Mouse (Mus musculus): ENCODE measurements around the gene Tjp2. TPM values are rescaled to one million over a fixed set of nuclear protein-coding genes. Genes with fewer than 3 reads are reported as not detected.
"Not testable (repeated sequence)": the region's sequence is repeated elsewhere in the genome, so short reads cannot be mapped to it uniquely, and the experiment has no call there.

Tjp2 gene
- polyA plus RNA-seq, 1 experiment from 2014 or later: 26.7 TPM

GRCm38 (mm10) chr19:24097666-24098455, 127.0 kb downstream of the Tjp2 start:
- WGBS: 87% methylated on average over 16 of the region's 16 CpGs
- no peaks in the 10 kb centered on the region for H3K27me3 ChIP-seq (ENCODE audit: insufficient read depth, poor library complexity, severe bottlenecking)
- peaks cover 92% of the 10 kb centered on the region for H3K36me3 ChIP-seq
- H3K4me1 ChIP-seq (replicated peaks): no peaks in the 10 kb centered on the region
- DNase-seq (ENCODE audit: low spot score): no peak
- H3K27ac ChIP-seq: no peak overlapping the region
- no peaks in the 10 kb centered on the region for H3K9me3 ChIP-seq
- H3K4me3 ChIP-seq: no peak overlapping the region

- not testable (repeated sequence) for DNase-seq (ENCODE audit: low spot score); H3K27me3 ChIP-seq (ENCODE audit: insufficient read depth, poor library complexity, severe bottlenecking); H3K4me1 ChIP-seq (replicated peaks); H3K27ac ChIP-seq; H3K4me3 ChIP-seq; H3K9me3 ChIP-seq
- 72% methylated on average over 8 of the region's 8 CpGs for WGBS
- H3K36me3 ChIP-seq: peaks cover 38% of the 10 kb centered on the region
These were observed 132.8 kb downstream of the Tjp2 start for GRCm38 (mm10) chr19:24092060-24092459.

GRCm38 (mm10) chr19:24090366-24090765, 134.5 kb downstream of the Tjp2 start:
- H3K36me3 ChIP-seq: peaks cover 21% of the 10 kb centered on the region
- 89% methylated on average over 2 of the region's 2 CpGs for WGBS
- no peak overlapping the region for H3K4me3 ChIP-seq
- no peaks in the 10 kb centered on the region for H3K27me3 ChIP-seq (ENCODE audit: insufficient read depth, poor library complexity, severe bottlenecking)
- no peaks in the 10 kb centered on the region for H3K4me1 ChIP-seq (replicated peaks)
- H3K9me3 ChIP-seq: no peaks in the 10 kb centered on the region
- no peak overlapping the region for H3K27ac ChIP-seq
- no peak for DNase-seq (ENCODE audit: low spot score)

- H3K9me3 ChIP-seq: no peaks in the 10 kb centered on the region
- H3K4me3 ChIP-seq: no peak overlapping the region
- H3K27me3 ChIP-seq (ENCODE audit: insufficient read depth, poor library complexity, severe bottlenecking): no peaks in the 10 kb centered on the region
- DNase-seq (ENCODE audit: low spot score): no peak
- H3K27ac ChIP-seq: no peak overlapping the region
- peaks cover 10% of the 10 kb centered on the region for H3K4me1 ChIP-seq (replicated peaks)
- 71% methylated on average over 2 of the region's 2 CpGs for WGBS
- no peaks in the 10 kb centered on the region for H3K36me3 ChIP-seq
These were observed 139.5 kb downstream of the Tjp2 start for GRCm38 (mm10) chr19:24085306-24085705.

- DNase-seq (ENCODE audit: low spot score): no peak
- no peaks in the 10 kb centered on the region for H3K36me3 ChIP-seq
- H3K9me3 ChIP-seq: no peaks in the 10 kb centered on the region
- peaks cover 10% of the 10 kb centered on the region for H3K4me1 ChIP-seq (replicated peaks)
- H3K27ac ChIP-seq: no peak overlapping the region; the same call in 1 of the 2 replicates
- no peaks in the 10 kb centered on the region for H3K27me3 ChIP-seq (ENCODE audit: insufficient read depth, poor library complexity, severe bottlenecking)
- WGBS: 42% methylated on average over 8 of the region's 8 CpGs
- no peak overlapping the region for H3K4me3 ChIP-seq
These were observed 144.3 kb downstream of the Tjp2 start for GRCm38 (mm10) chr19:24080417-24081080.

- H3K4me1 ChIP-seq (replicated peaks): peaks cover 10% of the 10 kb centered on the region
- no peaks in the 10 kb centered on the region for H3K36me3 ChIP-seq
- H3K9me3 ChIP-seq: peaks cover 8% of the 10 kb centered on the region; the same call in 1 of the 2 replicates
- no peak overlapping the region for H3K27ac ChIP-seq
- H3K4me3 ChIP-seq: no peak overlapping the region
- 95% methylated on average over 3 of the region's 3 CpGs for WGBS
- H3K27me3 ChIP-seq (ENCODE audit: insufficient read depth, poor library complexity, severe bottlenecking): no peaks in the 10 kb centered on the region
- no peak for DNase-seq (ENCODE audit: low spot score)
These were observed 147.2 kb downstream of the Tjp2 start for GRCm38 (mm10) chr19:24077658-24078057.

GRCm38 (mm10) chr19:24076536-24076935, 148.3 kb downstream of the Tjp2 start:
- H3K27ac ChIP-seq: no peak overlapping the region
- 91% methylated on average over 7 of the region's 7 CpGs for WGBS
- H3K4me3 ChIP-seq: no peak overlapping the region
- no peaks in the 10 kb centered on the region for H3K27me3 ChIP-seq (ENCODE audit: insufficient read depth, poor library complexity, severe bottlenecking)
- peaks cover 8% of the 10 kb centered on the region; the same call in 1 of the 2 replicates for H3K9me3 ChIP-seq
- no peak for DNase-seq (ENCODE audit: low spot score)
- H3K4me1 ChIP-seq (replicated peaks): peaks cover 10% of the 10 kb centered on the region
- no peaks in the 10 kb centered on the region for H3K36me3 ChIP-seq

GRCm38 (mm10) chr19:24075927-24076326, 148.9 kb downstream of the Tjp2 start:
- no peak overlapping the region for H3K4me3 ChIP-seq
- WGBS: 91% methylated on average over 8 of the region's 8 CpGs
- peaks cover 6% of the 10 kb centered on the region for H3K4me1 ChIP-seq (replicated peaks)
- no peak for DNase-seq (ENCODE audit: low spot score)
- no peaks in the 10 kb centered on the region for H3K36me3 ChIP-seq
- H3K27me3 ChIP-seq (ENCODE audit: insufficient read depth, poor library complexity, severe bottlenecking): no peaks in the 10 kb centered on the region
- H3K9me3 ChIP-seq: peaks cover 8% of the 10 kb centered on the region; the same call in 1 of the 2 replicates
- H3K27ac ChIP-seq: no peak overlapping the region

GRCm38 (mm10) chr19:24073155-24073554, 151.7 kb downstream of the Tjp2 start:
- WGBS: 51% methylated on average over 4 of the region's 4 CpGs

GRCm38 (mm10) chr19:24064348-24064895, 160.4 kb downstream of the Tjp2 start:
- no peaks in the 10 kb centered on the region for H3K27me3 ChIP-seq (ENCODE audit: insufficient read depth, poor library complexity, severe bottlenecking)
- H3K9me3 ChIP-seq: 0 out of 2 replicates have a peak, but pooled peaks cover 3% of the 10 kb centered on the region
- no peak overlapping the region for H3K27ac ChIP-seq
- no peaks in the 10 kb centered on the region for H3K36me3 ChIP-seq
- no peak for DNase-seq (ENCODE audit: low spot score)
- H3K4me1 ChIP-seq (replicated peaks): peaks cover 8% of the 10 kb centered on the region; the same call in 1 of the 2 replicates
- no peak overlapping the region for H3K4me3 ChIP-seq
- WGBS: 57% methylated on average over 12 of the region's 12 CpGs

More at GRCm38 (mm10) chr19:24073155-24073554, 151.7 kb downstream of the Tjp2 start:
- no peak for DNase-seq (ENCODE audit: low spot score)
- Histone ChIP-seq H3K4me3 (no peak overlapping the region), H3K4me1 (replicated peaks) (no peaks in the 10 kb centered on the region), H3K36me3 (no peaks in the 10 kb centered on the region), H3K27me3 (ENCODE audit: insufficient read depth, poor library complexity, severe bottlenecking) (no peaks in the 10 kb centered on the region), H3K27ac (no peak overlapping the region), H3K9me3 (peaks cover 15% of the 10 kb centered on the region)

- H3K9me3 ChIP-seq: no peaks in the 10 kb centered on the region
- DNase-seq (ENCODE audit: low spot score): no peak
- no peak overlapping the region for H3K4me3 ChIP-seq
- H3K36me3 ChIP-seq: no peaks in the 10 kb centered on the region
- no peak overlapping the region for H3K27ac ChIP-seq
- no peaks in the 10 kb centered on the region for H3K27me3 ChIP-seq (ENCODE audit: insufficient read depth, poor library complexity, severe bottlenecking)
- H3K4me1 ChIP-seq (replicated peaks): peaks cover 8% of the 10 kb centered on the region; the same call in 1 of the 2 replicates
- 91% methylated on average over 4 of the region's 4 CpGs for WGBS
These were observed 161.2 kb downstream of the Tjp2 start for GRCm38 (mm10) chr19:24063585-24063984.

GRCm38 (mm10) chr19:24058851-24059250, 166.0 kb downstream of the Tjp2 start:
- no peaks in the 10 kb centered on the region for H3K27me3 ChIP-seq (ENCODE audit: insufficient read depth, poor library complexity, severe bottlenecking)
- 81% methylated on average over 8 of the region's 8 CpGs for WGBS
- no peaks in the 10 kb centered on the region for H3K4me1 ChIP-seq (replicated peaks)
- no peaks in the 10 kb centered on the region for H3K36me3 ChIP-seq
- H3K4me3 ChIP-seq: no peak overlapping the region
- H3K9me3 ChIP-seq: peaks cover 3% of the 10 kb centered on the region; the same call in 1 of the 2 replicates
- H3K27ac ChIP-seq: no peak overlapping the region
- no peak for DNase-seq (ENCODE audit: low spot score)

- Histone ChIP-seq H3K27me3 (ENCODE audit: insufficient read depth, poor library complexity, severe bottlenecking) (no peaks in the 10 kb centered on the region), H3K9me3 (peaks cover 3% of the 10 kb centered on the region; the same call in 1 of the 2 replicates), H3K4me1 (replicated peaks) (no peaks in the 10 kb centered on the region), H3K4me3 (no peak overlapping the region), H3K27ac (no peak overlapping the region), H3K36me3 (no peaks in the 10 kb centered on the region)
- WGBS: 90% methylated on average over 5 of the region's 5 CpGs
- no peak for DNase-seq (ENCODE audit: low spot score)
These were observed 166.8 kb downstream of the Tjp2 start for GRCm38 (mm10) chr19:24058021-24058420.

Measured in hindbrain, embryonic 10.5 days (tissue).